Mouse (Mus musculus) heart, postnatal 0 days (tissue): ENCODE results near the gene Krt42. TPM values are rescaled to one million over a fixed set of nuclear protein-coding genes. Genes with fewer than 3 reads are reported as not detected.
A peak's percentile ranks its signal among the peaks of the same experiment; 100 is the strongest.

Experiments used
- ATAC-seq: fragments of 200-750 bp; cut with Nextera tagmentation; 2 replicates; pipeline ENCODE4 v1.8.0; 2017; ENCODE audit warnings: low read depth, moderate number of reproducible peaks, moderate library complexity; ENCODE audit not compliant: insufficient read depth
- DNase-seq: peaks from one replicate; pipeline ENCODE4 v3.0.0-alpha.2; 2016; ENCODE audit warnings: low spot score
- H3K27ac ChIP-seq: fragments of 300-500 bp; sonication (generic); 2 replicates; pipeline ENCODE4 v1.5.1; 2014; ENCODE audit warnings: low read depth, mild to moderate bottlenecking
- H3K27me3 ChIP-seq: fragments of 300-500 bp; sonication (generic); 2 replicates; pipeline ENCODE4 v1.6.1; 2014; ENCODE audit warnings: low read length, mixed read lengths; ENCODE audit not compliant: control insufficient read depth, insufficient read depth
- H3K36me3 ChIP-seq: fragments of 300-500 bp; sonication (generic); replicated peaks from 2 replicates; pipeline ENCODE4 v1.6.1; 2014; ENCODE audit warnings: low read length, mixed read lengths; ENCODE audit not compliant: control insufficient read depth, insufficient read depth
- H3K4me1 ChIP-seq: fragments of 300-500 bp; sonication (generic); 2 replicates; pipeline ENCODE4 v1.6.1; 2014; ENCODE audit warnings: antibody characterized with exemption; ENCODE audit not compliant: control insufficient read depth, insufficient read depth
- H3K4me2 ChIP-seq: fragments of 300-500 bp; sonication (generic); 2 replicates; pipeline ENCODE4 v1.6.1; 2014; ENCODE audit warnings: low read depth, mild to moderate bottlenecking, low read length, moderate library complexity
- H3K4me3 ChIP-seq: fragments of 300-500 bp; sonication (generic); 2 replicates; pipeline ENCODE4 v1.5.1; 2014; ENCODE audit warnings: low read depth, low read length
- H3K9ac ChIP-seq: fragments of 300-500 bp; sonication (generic); replicated peaks from 2 replicates; pipeline ENCODE4 v1.6.1; 2014; ENCODE audit warnings: low read depth, low read length, mixed read lengths
- H3K9me3 ChIP-seq: fragments of 300-500 bp; sonication (generic); replicated peaks from 2 replicates; pipeline ENCODE4 v1.6.1; 2016; ENCODE audit warnings: low read length; ENCODE audit not compliant: control insufficient read depth
- CTCF ChIP-seq: IDR thresholded peaks from 2 replicates; pipeline ENCODE4 v1.5.1; 2016; ENCODE audit warnings: antibody characterized with exemption, control low read depth, low read depth
- EP300 ChIP-seq: IDR thresholded peaks from 2 replicates; pipeline ENCODE4 v1.6.1; 2016; ENCODE audit warnings: antibody characterized with exemption, low read depth
- WGBS: fragments of 180-500 bp; shearing (Covaris S2); extraction: QIAGEN DNeasy Blood & Tissue Kit; methylation state at CpG from one replicate; pipeline ENCODE4 v1.1.7; 2014; 5-methylcytosine and 5-hydroxymethylcytosine counted together
- polyA plus RNA-seq: library from polyadenylated mRNA; unstranded; fragments of >200 nt; fragmentation: Nextera tagmentation; extraction: Ambion mirVana; gene quantifications from 2 replicates; pipeline ENCODE4 v1.2.1, GENCODE M21; 2015
- total RNA-seq: library from RNA; depleted of rRNA; stranded (reverse); fragments of >200 nt; gene quantifications from 2 replicates; pipeline ENCODE4 v1.2.3, GENCODE M21; 2014; ENCODE audit warnings: low replicate concordance

The Krt42 gene
- total and polyA plus RNA-seq, 2 experiments from 2014 or later = not detected

GRCm38 (mm10) chr11:100298274-100299036 lies 28.8 kb upstream of the Krt42 start:
- peak overlapping the region; percentile 32; the same call in 1 of the 2 replicates for H3K4me2 ChIP-seq
- H3K4me3 ChIP-seq = no peak overlapping the region
- H3K27me3 ChIP-seq = 0 out of 2 replicates have a peak, but pooled peaks cover 8% of the 10 kb centered on the region
- no peak overlapping the region for H3K27ac ChIP-seq
- 0 out of 2 replicates have a peak, but pooled peaks cover 4% of the 10 kb centered on the region for H3K4me1 ChIP-seq
- TF ChIP-seq EP300 (no peak), CTCF (peak; percentile 89)
- ATAC-seq = peak; percentile 36; the same call in 1 of the 2 replicates
- H3K36me3 ChIP-seq = no peaks in the 10 kb centered on the region
- DNase-seq = peak; percentile 45
- no peak overlapping the region for H3K9ac ChIP-seq
- no peaks in the 10 kb centered on the region for H3K9me3 ChIP-seq
- 15% methylated on average over 18 of the region's 18 CpGs for WGBS

- Histone ChIP-seq H3K4me2 (peak overlapping the region; percentile 32; the same call in 1 of the 2 replicates), H3K4me1 (0 out of 2 replicates have a peak, but pooled peaks cover 4% of the 10 kb centered on the region), H3K27ac (no peak overlapping the region), H3K27me3 (0 out of 2 replicates have a peak, but pooled peaks cover 8% of the 10 kb centered on the region), H3K4me3 (no peak overlapping the region), H3K36me3 (no peaks in the 10 kb centered on the region), H3K9me3 (no peaks in the 10 kb centered on the region), H3K9ac (no peak overlapping the region)
- ATAC-seq (no peak), DNase-seq (no peak)
- 33% methylated on average over 5 of the region's 5 CpGs for WGBS
- peak; percentile 36 for TF ChIP-seq CTCF
- TF ChIP-seq EP300 = no peak
Measured at GRCm38 (mm10) chr11:100297801-100298200, 28.1 kb upstream of the Krt42 start.

- peak; percentile 75 for DNase-seq
- WGBS = 10% methylated on average over 10 of the region's 10 CpGs
- Histone ChIP-seq H3K9ac (no peak overlapping the region), H3K27ac (no peak overlapping the region), H3K4me2 (no peak overlapping the region), H3K4me3 (no peak overlapping the region), H3K36me3 (no peaks in the 10 kb centered on the region), H3K4me1 (0 out of 2 replicates have a peak, but pooled peaks cover 4% of the 10 kb centered on the region), H3K9me3 (no peaks in the 10 kb centered on the region), H3K27me3 (0 out of 2 replicates have a peak, but pooled peaks cover 8% of the 10 kb centered on the region)
- no peak for TF ChIP-seq EP300
- peak; percentile 100 for TF ChIP-seq CTCF
- peak; percentile 52 for ATAC-seq
Measured at GRCm38 (mm10) chr11:100295308-100295707, 25.6 kb upstream of the Krt42 start.

- no peak for DNase-seq
- H3K36me3 ChIP-seq = no peaks in the 10 kb centered on the region
- WGBS = 69% methylated on average over 6 of the region's 6 CpGs
- no peak overlapping the region for H3K9ac ChIP-seq
- H3K4me3 ChIP-seq = no peak overlapping the region
- 0 out of 2 replicates have a peak, but pooled peaks cover under 1% of the 10 kb centered on the region for H3K4me1 ChIP-seq
- no peak overlapping the region for H3K4me2 ChIP-seq
- no peaks in the 10 kb centered on the region for H3K9me3 ChIP-seq
- ATAC-seq = no peak
- H3K27ac ChIP-seq = no peak overlapping the region
- H3K27me3 ChIP-seq = 0 out of 2 replicates have a peak, but pooled peaks cover 8% of the 10 kb centered on the region
- TF ChIP-seq CTCF (no peak), EP300 (no peak)
Measured at GRCm38 (mm10) chr11:100292884-100293283, 23.2 kb upstream of the Krt42 start.

GRCm38 (mm10) chr11:100290235-100290634 lies 20.6 kb upstream of the Krt42 start:
- Histone ChIP-seq H3K4me1 (no peaks in the 10 kb centered on the region), H3K9me3 (no peaks in the 10 kb centered on the region), H3K9ac (no peak overlapping the region), H3K27ac (peak overlapping the region; percentile 17; the same call in 1 of the 2 replicates), H3K4me2 (no peak overlapping the region), H3K4me3 (no peak overlapping the region), H3K27me3 (no peaks in the 10 kb centered on the region), H3K36me3 (no peaks in the 10 kb centered on the region)
- DNase-seq (no peak), ATAC-seq (no peak)
- 54% methylated on average over 5 of the region's 5 CpGs for WGBS
- no peak for TF ChIP-seq CTCF
- no peak for TF ChIP-seq EP300
